Mouse (Mus musculus) retina, postnatal 1 day (tissue): Measurements from ENCODE around the gene Olfr508.
"Not testable (repeated sequence)": the region's sequence is repeated elsewhere in the genome, so short reads cannot be mapped to it uniquely, and the experiment has no call there.

Source experiments
- DNase-seq: peaks from one replicate; pipeline ENCODE4 v3.0.0-alpha.2; 2012

Gene Olfr508

DNA sequence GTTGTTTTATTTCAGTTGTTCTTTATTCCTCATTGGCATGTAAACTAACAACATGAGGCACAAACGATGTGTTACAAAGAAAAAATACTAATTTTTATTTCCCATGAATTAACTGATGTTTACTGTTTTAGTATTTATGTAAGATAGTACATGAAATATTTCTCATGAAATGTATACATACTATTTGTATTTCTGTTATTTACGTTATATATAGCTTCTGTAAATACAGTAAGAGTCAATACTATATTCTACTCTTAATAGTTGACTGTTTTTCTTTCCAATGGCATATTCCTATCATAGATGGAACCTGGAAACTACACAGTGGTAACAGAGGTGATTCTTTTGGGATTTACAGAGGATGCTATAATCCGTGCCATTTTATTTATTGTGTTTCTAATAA, at the start of gene Olfr508:
Gene Olfr508, plus strand, starts transcription at position 301 of the 400 bp plus-strand sequence.
- no peak for DNase-seq

DNA sequence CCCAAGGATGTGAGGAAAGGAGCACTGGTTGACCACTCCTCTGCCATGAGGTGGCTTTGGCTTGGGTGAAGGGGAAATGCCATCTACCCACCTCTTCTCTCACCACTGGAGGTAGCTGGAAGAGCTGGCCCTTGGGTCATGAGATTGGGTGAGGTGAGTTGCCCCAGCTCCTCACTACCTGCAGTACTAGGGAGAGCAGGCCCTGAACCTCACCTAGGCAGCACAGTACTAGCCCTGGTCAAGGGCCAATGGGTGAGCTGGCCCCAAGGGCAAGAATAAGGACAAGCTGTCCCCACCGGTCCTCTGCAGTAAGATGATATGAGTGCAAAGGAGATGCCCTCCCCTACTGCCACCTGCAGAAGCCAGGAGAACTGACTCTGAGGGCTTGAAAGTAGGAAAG, 40.0 kb upstream of the Olfr508 start:
- DNase-seq: no peak

GRCm38 (mm10) chr7:108601916-108602315, 27.9 kb upstream of the Olfr508 start:
- DNase-seq: not testable (repeated sequence)

DNA sequence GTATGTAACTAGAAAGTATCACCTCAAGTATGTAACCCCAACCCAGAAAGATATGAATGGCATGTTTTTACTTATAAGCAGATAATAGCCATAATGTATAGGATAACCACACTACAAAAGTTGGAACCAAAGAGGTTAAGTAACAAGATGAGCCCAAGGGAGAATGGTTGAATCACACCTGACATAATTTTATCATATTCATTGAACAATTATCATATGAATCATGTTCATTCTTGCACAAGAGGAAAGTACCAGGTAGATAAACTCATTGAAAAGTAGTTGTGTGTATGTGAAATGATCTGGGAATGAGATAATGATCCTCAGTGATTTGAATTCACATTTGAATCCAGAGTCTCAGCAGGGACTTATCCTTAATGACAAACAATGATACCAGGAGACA, 19.3 kb upstream of the Olfr508 start, which contains the start of gene Olfr506:
Gene Olfr506, plus strand, starts transcription at position 301 of the 400 bp plus-strand sequence.
- no peak for DNase-seq

DNA sequence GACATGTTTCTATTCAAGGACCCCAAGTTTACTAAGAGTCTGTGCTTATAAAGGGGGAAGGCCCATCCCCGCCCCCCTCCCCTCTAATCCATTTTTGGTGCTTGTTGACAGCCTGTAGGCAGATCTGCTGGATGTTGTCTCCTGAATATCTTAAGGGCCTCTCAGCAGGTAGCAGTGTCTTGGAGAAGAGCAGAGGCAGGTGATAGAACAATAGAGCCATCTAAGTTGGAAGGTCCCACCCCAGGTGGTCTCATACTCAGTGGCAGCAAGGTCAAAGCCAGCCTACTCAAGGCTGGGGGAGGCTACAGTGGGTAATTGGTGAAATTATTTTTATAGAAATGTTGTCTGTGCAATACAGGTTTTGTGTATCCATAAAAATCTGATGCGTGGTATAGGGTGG, 15.7 kb upstream of the Olfr508 start:
- DNase-seq: no peak

DNA sequence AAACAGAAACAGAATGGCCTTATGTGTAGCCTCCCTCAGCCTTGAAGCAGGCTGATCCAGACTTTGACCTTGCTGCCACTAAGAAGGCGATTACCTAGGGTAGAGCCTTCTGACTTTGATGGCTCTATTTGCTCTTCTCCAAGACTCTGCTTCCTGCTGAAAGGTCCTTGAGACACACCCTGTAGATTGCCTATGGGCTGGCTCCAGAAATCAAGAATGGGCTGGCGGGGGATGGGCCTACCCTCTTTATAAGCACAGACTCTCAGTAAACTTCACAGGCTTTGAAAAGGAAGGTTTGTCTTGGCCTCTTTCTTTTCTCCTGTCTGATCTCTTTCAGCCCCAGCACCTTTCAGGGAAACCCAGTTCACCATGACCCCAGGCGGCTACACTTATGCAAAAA, 13.0 kb upstream of the Olfr508 start:
- not testable (repeated sequence) for DNase-seq

DNA sequence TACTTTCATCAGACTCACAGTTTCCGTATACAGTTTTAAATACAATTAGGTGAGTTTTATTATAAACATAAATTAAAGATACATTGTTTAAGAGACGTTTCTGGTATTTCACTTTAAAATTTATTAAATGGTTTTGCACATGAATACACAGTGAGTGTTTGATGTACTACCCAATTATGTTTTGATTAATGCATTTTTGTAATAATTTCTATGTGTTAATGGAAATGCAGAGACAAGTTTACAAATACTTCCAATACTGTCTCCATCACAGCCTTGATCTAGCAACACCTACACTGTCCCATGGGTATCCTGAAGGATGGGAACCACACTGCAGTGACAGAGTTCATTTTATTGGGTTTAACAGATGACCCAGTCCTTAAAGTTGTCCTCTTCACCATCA, 8.3 kb upstream of the Olfr508 start, which contains the start of gene Olfr507:
Gene Olfr507, plus strand, starts transcription at position 301 of the 400 bp plus-strand sequence.
- DNase-seq: no peak

GRCm38 (mm10) chr7:108651806-108652205, 22.0 kb downstream of the Olfr508 start, which contains the start of gene Olfr509:
TSS of gene Olfr509 (minus strand) at chr7:108651906.
- no peak for DNase-seq

GRCm38 (mm10) chr7:108662419-108662818, 32.6 kb downstream of the Olfr508 start:
- no peak for DNase-seq

DNA sequence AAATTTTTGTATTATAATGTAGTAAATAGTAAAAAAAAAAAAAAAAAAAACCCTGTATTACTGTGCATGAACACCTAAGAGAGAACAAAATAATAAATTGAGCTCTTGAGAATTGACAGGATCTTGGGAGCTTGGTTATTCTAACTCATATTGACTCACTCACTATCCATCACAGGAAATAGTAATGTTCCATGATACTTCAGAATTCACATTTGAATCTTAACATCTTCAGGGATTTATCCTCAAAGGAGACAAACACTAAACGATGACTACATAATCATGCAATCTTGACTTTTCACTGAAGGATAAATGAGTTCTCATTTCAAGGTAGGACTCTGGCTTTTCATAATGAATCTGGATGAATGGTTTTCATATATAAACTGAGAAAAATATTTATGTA, 36.3 kb downstream of the Olfr508 start, which contains the start of gene Olfr510:
Gene Olfr510, plus strand, starts transcription at position 301 of the 400 bp plus-strand sequence.
- DNase-seq: no peak

- DNase-seq: no peak
Observed at GRCm38 (mm10) chr7:108671058-108671457, 41.3 kb downstream of the Olfr508 start.

DNA sequence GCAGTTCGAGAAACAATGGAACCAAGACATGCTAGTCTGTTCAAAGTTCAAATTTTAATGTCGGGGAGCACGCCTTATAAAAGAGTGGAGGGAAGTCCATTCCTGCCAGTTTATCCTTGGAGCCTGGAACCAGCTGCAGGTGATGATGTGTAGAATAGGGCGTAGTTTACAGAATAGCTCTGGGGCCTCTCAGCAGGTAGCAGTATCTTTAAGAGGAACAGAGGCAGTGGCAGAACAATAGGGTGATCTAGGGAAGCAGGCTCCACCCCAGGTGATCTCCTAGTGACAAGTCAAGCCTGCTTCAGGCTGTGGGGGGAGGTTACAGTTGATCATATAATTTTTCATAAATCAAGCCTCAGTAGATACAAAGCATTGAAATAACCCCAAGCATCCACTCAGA, 49.1 kb downstream of the Olfr508 start:
- DNase-seq: no peak
